Mouse (Mus musculus) frontal cortex, postnatal 14 days (tissue): ENCODE measurements at regions not wholly inside any gene's neighbourhood (a gene's known extent, or its start where the extent isn't known, plus 50 kb on each side); places are given as distances from the start of the nearest gene placed in this dataset.

ENCODE experiments used
- DNase-seq, 2 experiments: peaks; one replicate each; pipeline ENCODE4 v3.0.0; 2022; ENCODE audit warnings: low spot score in 2 of 2

GRCm38 (mm10) chr16:5673372-5673960, 211.7 kb upstream of the Rbfox1 start:
- DNase-seq = no peak

- peak in 1 of 2 experiments; percentile 14 for DNase-seq
These were observed 212.3 kb upstream of the Rbfox1 start for GRCm38 (mm10) chr16:5672871-5673270.

- DNase-seq = no peak
These were observed 216.7 kb upstream of the Rbfox1 start for GRCm38 (mm10) chr16:5668403-5668967.

GRCm38 (mm10) chr16:5661918-5662317, 223.2 kb upstream of the Rbfox1 start:
- DNase-seq = no peak

GRCm38 (mm10) chr16:5651551-5651950, 233.6 kb upstream of the Rbfox1 start:
- no peak for DNase-seq

GRCm38 (mm10) chr16:5651002-5651401, 234.2 kb upstream of the Rbfox1 start:
- no peak for DNase-seq

GRCm38 (mm10) chr16:5639956-5640355, 245.2 kb upstream of the Rbfox1 start:
- no peak for DNase-seq

- DNase-seq = no peak
These were observed 255.2 kb upstream of the Rbfox1 start for GRCm38 (mm10) chr16:5629996-5630395.

GRCm38 (mm10) chr16:5627910-5628309, 257.2 kb upstream of the Rbfox1 start:
- no peak for DNase-seq

GRCm38 (mm10) chr16:5627117-5627909, 257.8 kb upstream of the Rbfox1 start:
- DNase-seq = no peak

GRCm38 (mm10) chr16:5625159-5625558, 260.0 kb upstream of the Rbfox1 start:
- no peak for DNase-seq

GRCm38 (mm10) chr16:5620566-5620965, 264.6 kb upstream of the Rbfox1 start:
- DNase-seq = no peak

GRCm38 (mm10) chr16:5616356-5616755, 268.8 kb upstream of the Rbfox1 start:
- DNase-seq = no peak

GRCm38 (mm10) chr16:5595359-5595758, 289.8 kb upstream of the Rbfox1 start:
- no peak for DNase-seq

- DNase-seq = no peak
These were observed 306.8 kb upstream of the Rbfox1 start for GRCm38 (mm10) chr16:5578333-5578732.

GRCm38 (mm10) chr16:5572780-5573179, 312.4 kb upstream of the Rbfox1 start:
- DNase-seq = no peak

- DNase-seq = no peak
These were observed 314.5 kb upstream of the Rbfox1 start for GRCm38 (mm10) chr16:5570619-5571018.

GRCm38 (mm10) chr16:5569101-5569500, 313.3 kb upstream of the Eef2kmt start:
- no peak for DNase-seq

GRCm38 (mm10) chr16:5549026-5549425, 293.2 kb upstream of the Eef2kmt start:
- no peak for DNase-seq

- no peak for DNase-seq
These were observed 292.8 kb upstream of the Eef2kmt start for GRCm38 (mm10) chr16:5548602-5549001.

GRCm38 (mm10) chr16:5546808-5547207, 291.0 kb upstream of the Eef2kmt start:
- no peak for DNase-seq

- DNase-seq = no peak
These were observed 290.0 kb upstream of the Eef2kmt start for GRCm38 (mm10) chr16:5545801-5546200.

GRCm38 (mm10) chr16:5544436-5544835, 288.7 kb upstream of the Eef2kmt start:
- DNase-seq = no peak
